Mouse (Mus musculus): Measurements from ENCODE around the gene Fdxacb1. TPM values are rescaled to one million over a fixed set of nuclear protein-coding genes. Genes with fewer than 3 reads are reported as not detected.
A peak's percentile ranks its signal among the peaks of the same experiment; 100 is the strongest.

Fdxacb1 gene
- 6.5 TPM for polyA plus RNA-seq (2021)

- ATAC-seq = peak; percentile 97
- TF ChIP-seq CTCF (IDR thresholded peaks at IDR 0.05) = peak; percentile 99
- in situ Hi-C loops (cut with MboI; ENCODE audit: low pct_unique_long_range_greater_than_20kb) = loop anchor here (10.0 kb wide), 1 partner anchor 54 kb away; no protein-coding TSS in a partner anchor
- POLR2A ChIA-PET = interaction anchor here (1.8 kb wide), 1 partner anchor 14 kb away, joined by 5 read pairs; no protein-coding TSS in a partner anchor
- H3K27me3 ChIP-seq = no peaks in the 10 kb centered on the region
- CTCF ChIA-PET = interaction anchor here (0.8 to 3.9 kb wide), 14 partner anchors 9 to 59 kb away, joined by 3 to 33 read pairs (median 4); partner anchors contain the start of gene Hspb2
- no peak for DNase-seq (ENCODE audit: low read depth, low spot score)
These were observed at the start of gene Fdxacb1 for GRCm38 (mm10) chr9:50768107-50769002. Fdxacb1 (plus strand) TSS chr9:50768236.

- POLR2A ChIA-PET = no interaction called here
These were observed 49.2 kb upstream of the Fdxacb1 start for GRCm38 (mm10) chr9:50718878-50719277.

GRCm38 (mm10) chr9:50721061-50721460 is 47.0 kb upstream of the Fdxacb1 start:
- no peak for TF ChIP-seq CTCF (IDR thresholded peaks at IDR 0.05)
- in situ Hi-C loops (cut with MboI; ENCODE audit: low pct_unique_long_range_greater_than_20kb) = no loop called here
- ChIA-PET CTCF (no interaction called here), POLR2A (no interaction called here)
- ATAC-seq (no peak), DNase-seq (ENCODE audit: low read depth, low spot score) (no peak)
- H3K27me3 ChIP-seq = no peaks in the 10 kb centered on the region

More at GRCm38 (mm10) chr9:50718878-50719277, 49.2 kb upstream of the Fdxacb1 start:
- CTCF ChIA-PET = interaction anchor here (1.1 to 1.3 kb wide), 3 partner anchors 16 to 50 kb away, joined by 3 read pairs; partner anchors contain the start of gene Fdxacb1
- in situ Hi-C loops (cut with MboI; ENCODE audit: low pct_unique_long_range_greater_than_20kb) = loop anchor here (10.0 kb wide), 1 partner anchor 46 kb away; the partner anchor contains the start of gene Fdxacb1
- DNase-seq (ENCODE audit: low read depth, low spot score) (no peak), ATAC-seq (no peak)
- no peak for TF ChIP-seq CTCF (IDR thresholded peaks at IDR 0.05)
- H3K27me3 ChIP-seq = no peaks in the 10 kb centered on the region

- H3K27me3 ChIP-seq = no peaks in the 10 kb centered on the region
- CTCF ChIA-PET = interaction anchor here (0.9 to 2.4 kb wide), 3 partner anchors 29 to 45 kb away, joined by 3 to 7 read pairs (median 3); partner anchors contain the start of gene Fdxacb1
- POLR2A ChIA-PET = no interaction called here
- in situ Hi-C loops (cut with MboI; ENCODE audit: low pct_unique_long_range_greater_than_20kb) = no loop called here
- DNase-seq (ENCODE audit: low read depth, low spot score) (no peak), ATAC-seq (no peak)
- no peak for TF ChIP-seq CTCF (IDR thresholded peaks at IDR 0.05)
These were observed 45.6 kb upstream of the Fdxacb1 start for GRCm38 (mm10) chr9:50722451-50722911.

- CTCF ChIA-PET = interaction anchor here (0.7 to 2.4 kb wide), 2 partner anchors 10 to 44 kb away, joined by 3 to 7 read pairs; partner anchors contain the start of gene Fdxacb1
- ATAC-seq (no peak), DNase-seq (ENCODE audit: low read depth, low spot score) (no peak)
- in situ Hi-C loops (cut with MboI; ENCODE audit: low pct_unique_long_range_greater_than_20kb) = no loop called here
- POLR2A ChIA-PET = no interaction called here
- no peak for TF ChIP-seq CTCF (IDR thresholded peaks at IDR 0.05)
- no peaks in the 10 kb centered on the region for H3K27me3 ChIP-seq
These were observed 44.6 kb upstream of the Fdxacb1 start for GRCm38 (mm10) chr9:50723406-50723805.

- H3K27me3 ChIP-seq = no peaks in the 10 kb centered on the region
- TF ChIP-seq CTCF (IDR thresholded peaks at IDR 0.05) = no peak
- ChIA-PET CTCF (interaction anchor here (1.0 to 2.4 kb wide), 2 partner anchors 16 to 43 kb away, joined by 3 to 7 read pairs; partner anchors contain the start of gene Fdxacb1), POLR2A (interaction anchor here (1.1 kb wide), 1 partner anchor 32 kb away, joined by 3 read pairs; no protein-coding TSS in a partner anchor)
- DNase-seq (ENCODE audit: low read depth, low spot score) (no peak), ATAC-seq (no peak)
- in situ Hi-C loops (cut with MboI; ENCODE audit: low pct_unique_long_range_greater_than_20kb) = no loop called here
These were observed 43.9 kb upstream of the Fdxacb1 start for GRCm38 (mm10) chr9:50724147-50724546.

- in situ Hi-C loops (cut with MboI; ENCODE audit: low pct_unique_long_range_greater_than_20kb) = no loop called here
- H3K27me3 ChIP-seq = no peaks in the 10 kb centered on the region
- no peak for TF ChIP-seq CTCF (IDR thresholded peaks at IDR 0.05)
- DNase-seq (ENCODE audit: low read depth, low spot score) (no peak), ATAC-seq (no peak)
- ChIA-PET POLR2A (interaction anchor here (1.1 kb wide), 1 partner anchor 31 kb away, joined by 3 read pairs; no protein-coding TSS in a partner anchor), CTCF (interaction anchor here (1.0 to 2.4 kb wide), 2 partner anchors 16 to 43 kb away, joined by 3 to 7 read pairs; partner anchors contain the start of gene Fdxacb1)
These were observed 43.2 kb upstream of the Fdxacb1 start for GRCm38 (mm10) chr9:50724661-50725330.

GRCm38 (mm10) chr9:50725921-50726590 is 42.0 kb upstream of the Fdxacb1 start:
- no peak for ATAC-seq
- no peak for DNase-seq (ENCODE audit: low read depth, low spot score)
- no peaks in the 10 kb centered on the region for H3K27me3 ChIP-seq
- TF ChIP-seq CTCF (IDR thresholded peaks at IDR 0.05) = no peak
- CTCF ChIA-PET = interaction anchor here (1.4 to 2.7 kb wide), 4 partner anchors 9 to 41 kb away, joined by 3 to 12 read pairs (median 4); partner anchors contain the start of gene Fdxacb1
- in situ Hi-C loops (cut with MboI; ENCODE audit: low pct_unique_long_range_greater_than_20kb) = no loop called here
- POLR2A ChIA-PET = interaction anchor here (2.4 kb wide), 1 partner anchor 20 kb away, joined by 6 read pairs; the partner anchor contains the start of gene 2310030G06Rik

GRCm38 (mm10) chr9:50727171-50727924 is 40.7 kb upstream of the Fdxacb1 start:
- POLR2A ChIA-PET = interaction anchor here (1.1 to 2.4 kb wide), 3 partner anchors 14 to 26 kb away, joined by 3 to 12 read pairs (median 6); partner anchors contain the start of genes 2310030G06Rik and Hspb2
- DNase-seq (ENCODE audit: low read depth, low spot score) = no peak
- ATAC-seq = peak; percentile 44
- CTCF ChIA-PET = interaction anchor here (0.7 to 2.7 kb wide), 6 partner anchors 8 to 40 kb away, joined by 3 to 12 read pairs (median 4); partner anchors contain the start of genes Dixdc1 and Fdxacb1
- H3K27me3 ChIP-seq = no peaks in the 10 kb centered on the region
- TF ChIP-seq CTCF (IDR thresholded peaks at IDR 0.05) = no peak
- in situ Hi-C loops (cut with MboI; ENCODE audit: low pct_unique_long_range_greater_than_20kb) = no loop called here
